Mouse (Mus musculus) heart, embryonic 14.5 days (tissue): Measurements from ENCODE around the gene Itgb7. TPM values are rescaled to one million over a fixed set of nuclear protein-coding genes. Genes with fewer than 3 reads are reported as not detected.

Experiments
- ATAC-seq: fragments of 200-750 bp; cut with Nextera tagmentation; 2 replicates; pipeline ENCODE4 v1.8.0; 2017; ENCODE audit warnings: low read depth, moderate TSS enrichment; ENCODE audit not compliant: insufficient number of reproducible peaks, insufficient read depth, low FRiP score
- H3K27ac ChIP-seq, 2 experiments: fragments of 200-500 bp in 1 of 2; fragments of 300-500 bp in 1 of 2; sonication (generic) in 1 of 2; replicated peaks in 1 of 2; 2 replicates each; pipeline ENCODE4 v1.5.1; 2012 to 2014; ENCODE audit warnings: low read depth in 2 of 2, low read length in 2 of 2, control low read depth in 1 of 2, mild to moderate bottlenecking in 1 of 2, mixed read lengths in 1 of 2; ENCODE audit not compliant: control insufficient read depth in 1 of 2, insufficient read depth in 1 of 2
- H3K27me3 ChIP-seq: fragments of 300-500 bp; sonication (generic); 2 replicates; pipeline ENCODE4 v1.6.1; 2014; ENCODE audit warnings: mild to moderate bottlenecking, low read length, control low read depth; ENCODE audit not compliant: control insufficient read depth, insufficient read depth
- H3K36me3 ChIP-seq: fragments of 300-500 bp; sonication (generic); 2 replicates; pipeline ENCODE4 v1.6.1; 2014; ENCODE audit warnings: mild to moderate bottlenecking, control low read depth, low read length, mixed read lengths; ENCODE audit not compliant: control insufficient read depth, insufficient read depth
- H3K4me1 ChIP-seq, 2 experiments: fragments of 200-500 bp in 1 of 2; fragments of 300-500 bp in 1 of 2; sonication (generic) in 1 of 2; 2 replicates each; pipeline ENCODE4 v1.6.1; 2012 to 2014; ENCODE audit warnings: low read length in 2 of 2, control low read depth in 1 of 2, mixed read lengths in 1 of 2; ENCODE audit not compliant: control insufficient read depth in 2 of 2, insufficient read depth in 2 of 2
- H3K4me2 ChIP-seq: fragments of 300-500 bp; sonication (generic); 2 replicates; pipeline ENCODE4 v1.6.1; 2014; ENCODE audit warnings: mild to moderate bottlenecking, low read length
- H3K4me3 ChIP-seq, 2 experiments: fragments of 200-500 bp in 1 of 2; fragments of 300-500 bp in 1 of 2; sonication (generic) in 1 of 2; 2 replicates each; pipeline ENCODE4 v1.5.1; 2012 to 2014; ENCODE audit warnings: low read length in 2 of 2, mild to moderate bottlenecking in 2 of 2, control low read depth in 1 of 2, low read depth in 1 of 2, moderate library complexity in 1 of 2; ENCODE audit not compliant: control insufficient read depth in 1 of 2, insufficient read depth in 1 of 2
- H3K9ac ChIP-seq: fragments of 300-500 bp; sonication (generic); 2 replicates; pipeline ENCODE4 v1.6.1; 2014; ENCODE audit warnings: mild to moderate bottlenecking, low read length
- H3K9me3 ChIP-seq: fragments of 300-500 bp; sonication (generic); 2 replicates; pipeline ENCODE4 v1.6.1; 2016; ENCODE audit warnings: low read length, control low read depth; ENCODE audit not compliant: control insufficient read depth
- WGBS: fragments of 180-500 bp; shearing (Covaris S2); extraction: QIAGEN DNeasy Blood & Tissue Kit; methylation state at CpG from one replicate; pipeline ENCODE4 v1.1.7; 2014; 5-methylcytosine and 5-hydroxymethylcytosine counted together
- polyA plus RNA-seq: library from polyadenylated mRNA; unstranded; fragments of >200 nt; fragmentation: Nextera tagmentation; extraction: Ambion mirVana; gene quantifications from 2 replicates; pipeline ENCODE4 v1.2.1, GENCODE M21; 2014

The Itgb7 gene
- polyA plus RNA-seq, 1 experiment from 2014 or later, result 1.4 TPM

DNA sequence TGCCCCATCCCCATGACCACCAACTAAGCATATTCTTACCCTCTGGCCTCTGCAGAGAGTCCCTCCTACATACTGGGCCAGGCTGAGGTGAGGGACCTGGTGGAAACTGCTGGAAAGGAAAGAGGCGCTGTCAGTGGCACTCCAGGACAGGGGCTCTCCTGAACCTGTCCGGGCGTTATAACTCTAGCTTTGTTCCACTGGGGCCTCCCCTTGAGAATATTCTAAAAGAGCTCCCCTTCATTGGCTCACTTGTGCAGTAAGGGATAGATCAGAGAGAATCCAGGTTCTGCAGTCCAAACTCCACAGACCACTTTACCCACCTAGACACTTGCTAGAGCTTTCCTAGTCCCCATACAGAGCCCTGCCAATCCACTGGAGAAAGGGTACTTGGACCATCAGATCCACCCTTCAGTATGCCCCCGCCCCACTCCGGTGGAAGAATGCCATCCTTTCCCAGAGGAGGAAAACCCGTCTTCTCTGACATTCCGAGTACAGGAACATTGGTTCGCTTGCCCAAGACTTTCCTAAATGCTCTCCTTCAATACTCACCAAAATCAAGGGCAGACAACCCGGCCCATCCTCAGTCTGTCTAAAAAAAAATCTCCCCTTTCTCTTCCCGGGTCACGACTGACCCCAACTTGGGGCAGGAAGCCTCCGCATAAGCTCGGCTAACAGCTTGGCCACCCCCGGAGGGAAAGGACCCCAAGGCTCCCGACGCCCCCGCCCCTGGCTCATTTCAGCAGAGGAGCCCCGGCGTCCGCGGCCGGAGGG is 24.9 kb upstream of the Itgb7 start:
- peaks cover 51% of the 10 kb centered on the region for H3K27me3 ChIP-seq
- WGBS, result 9% methylated on average over 22 of the region's 22 CpGs
- peak overlapping the region; percentile 81 for H3K4me2 ChIP-seq

GRCm38 (mm10) chr15:102255547-102256255 is 24.0 kb upstream of the Itgb7 start:
- WGBS, result 41% methylated on average over 14 of the region's 14 CpGs
- peaks cover 48% of the 10 kb centered on the region for H3K27me3 ChIP-seq
- no peaks in the 10 kb centered on the region for H3K36me3 ChIP-seq
- peak overlapping the region; percentile 50 to 51; a peak in 2 of 4 replicates for H3K4me3 ChIP-seq
- 0 out of 4 replicates have a peak overlapping the region, but pooled peaks have one; percentile 24 to 30 for H3K27ac ChIP-seq
- H3K4me1 ChIP-seq, result peaks cover 0 to 12% of the 10 kb centered on the region in 2 experiments; a peak in 2 of 4 replicates
- no peak overlapping the region; the same call in 1 of the 2 replicates for H3K9ac ChIP-seq
- no peak for ATAC-seq
- H3K9me3 ChIP-seq, result no peaks in the 10 kb centered on the region
- peak overlapping the region; percentile 81 for H3K4me2 ChIP-seq

More for the DNA sequence above, 24.9 kb upstream of the Itgb7 start:
- Histone ChIP-seq H3K36me3 (no peaks in the 10 kb centered on the region), H3K27ac (peak overlapping the region; percentile 34 to 40; a peak in 2 of 4 replicates), H3K4me3 (peak overlapping the region; percentile 50 to 51), H3K9me3 (no peaks in the 10 kb centered on the region), H3K9ac (peak overlapping the region; percentile 67), H3K4me1 (peaks cover 0 to 12% of the 10 kb centered on the region in 2 experiments; a peak in 2 of 4 replicates)
- no peak for ATAC-seq

- peaks cover 12 to 15% of the 10 kb centered on the region in 2 experiments for H3K4me1 ChIP-seq
- H3K27ac ChIP-seq, result no peak overlapping the region
- peaks cover 29% of the 10 kb centered on the region for H3K27me3 ChIP-seq
- no peak overlapping the region for H3K4me2 ChIP-seq
- no peaks in the 10 kb centered on the region for H3K36me3 ChIP-seq
- H3K4me3 ChIP-seq, result no peak overlapping the region
- WGBS, result 72% methylated on average over 5 of the region's 5 CpGs
- H3K9ac ChIP-seq, result no peak overlapping the region
- no peak for ATAC-seq
- no peaks in the 10 kb centered on the region for H3K9me3 ChIP-seq
Observed at GRCm38 (mm10) chr15:102250521-102250920, 18.8 kb upstream of the Itgb7 start.

DNA sequence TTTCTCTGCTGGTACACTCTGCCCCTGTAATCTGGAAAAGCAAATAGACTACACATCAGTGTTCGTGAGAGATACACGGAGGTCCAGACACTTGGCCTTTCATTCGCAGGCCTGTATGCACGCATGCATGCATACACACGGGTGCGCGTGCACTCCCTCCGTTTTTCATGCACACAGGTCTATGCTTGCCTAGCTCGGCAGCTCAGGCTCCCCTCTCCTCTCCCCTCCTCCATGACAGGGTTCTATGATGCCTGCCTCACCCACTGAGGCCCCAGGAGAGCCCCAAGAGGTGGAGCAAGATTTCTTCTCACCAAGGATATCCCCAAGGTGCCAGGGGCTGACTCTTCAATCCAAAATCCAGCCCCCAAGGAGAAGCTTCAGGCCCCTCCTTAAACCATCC is 18.2 kb upstream of the Itgb7 start:
- 50% methylated on average over 9 of the region's 9 CpGs for WGBS
- Histone ChIP-seq H3K9me3 (no peaks in the 10 kb centered on the region), H3K4me2 (peak overlapping the region; percentile 98), H3K4me1 (peaks cover 14 to 20% of the 10 kb centered on the region in 2 experiments), H3K4me3 (no peak overlapping the region), H3K27ac (peak overlapping the region; percentile 48 to 88), H3K36me3 (no peaks in the 10 kb centered on the region), H3K9ac (no peak overlapping the region), H3K27me3 (peaks cover 29% of the 10 kb centered on the region)
- ATAC-seq, result no peak

GRCm38 (mm10) chr15:102249251-102249691 is 17.5 kb upstream of the Itgb7 start:
- Histone ChIP-seq H3K36me3 (no peaks in the 10 kb centered on the region), H3K4me1 (peaks cover 14 to 24% of the 10 kb centered on the region in 2 experiments), H3K27ac (peak overlapping the region; percentile 55 to 88), H3K27me3 (peaks cover 32% of the 10 kb centered on the region), H3K9ac (peak overlapping the region; percentile 31; the same call in 1 of the 2 replicates), H3K9me3 (no peaks in the 10 kb centered on the region), H3K4me2 (peak overlapping the region; percentile 98), H3K4me3 (peak overlapping the region in 1 of 2 experiments; percentile 7; a peak in 1 of 4 replicates)
- ATAC-seq, result no peak
- 5% methylated on average over 13 of the region's 13 CpGs for WGBS

DNA sequence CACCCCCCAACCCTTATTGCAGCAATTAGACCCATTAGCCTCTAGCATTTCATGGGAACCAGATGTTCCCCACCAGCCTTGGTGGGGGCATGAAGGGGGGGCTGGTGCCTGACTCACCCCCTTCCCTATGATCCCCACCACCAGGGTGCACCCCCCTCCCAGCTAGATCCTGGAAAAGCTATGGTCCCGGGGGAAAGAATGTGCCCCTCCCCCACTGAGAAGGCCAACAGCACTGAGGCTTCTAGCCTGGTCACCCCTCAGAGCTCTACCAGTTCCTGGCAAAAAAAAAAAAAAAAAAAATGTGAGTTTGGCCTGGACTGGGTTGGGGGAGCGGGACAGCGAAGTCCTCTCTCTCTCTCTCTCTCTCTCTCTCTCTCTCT is 17.1 kb upstream of the Itgb7 start:
- H3K9me3 ChIP-seq, result no peaks in the 10 kb centered on the region
- no peak for ATAC-seq
- H3K4me1 ChIP-seq, result peaks cover 16 to 26% of the 10 kb centered on the region in 2 experiments
- H3K36me3 ChIP-seq, result no peaks in the 10 kb centered on the region
- peak overlapping the region; percentile 55 to 88; a peak in 3 of 4 replicates for H3K27ac ChIP-seq
- peak overlapping the region; percentile 98 for H3K4me2 ChIP-seq
- peaks cover 35% of the 10 kb centered on the region for H3K27me3 ChIP-seq
- WGBS, result 7% methylated on average over 3 of the region's 3 CpGs
- peak overlapping the region in 1 of 2 experiments; percentile 7; a peak in 1 of 4 replicates for H3K4me3 ChIP-seq
- no peak overlapping the region for H3K9ac ChIP-seq

DNA sequence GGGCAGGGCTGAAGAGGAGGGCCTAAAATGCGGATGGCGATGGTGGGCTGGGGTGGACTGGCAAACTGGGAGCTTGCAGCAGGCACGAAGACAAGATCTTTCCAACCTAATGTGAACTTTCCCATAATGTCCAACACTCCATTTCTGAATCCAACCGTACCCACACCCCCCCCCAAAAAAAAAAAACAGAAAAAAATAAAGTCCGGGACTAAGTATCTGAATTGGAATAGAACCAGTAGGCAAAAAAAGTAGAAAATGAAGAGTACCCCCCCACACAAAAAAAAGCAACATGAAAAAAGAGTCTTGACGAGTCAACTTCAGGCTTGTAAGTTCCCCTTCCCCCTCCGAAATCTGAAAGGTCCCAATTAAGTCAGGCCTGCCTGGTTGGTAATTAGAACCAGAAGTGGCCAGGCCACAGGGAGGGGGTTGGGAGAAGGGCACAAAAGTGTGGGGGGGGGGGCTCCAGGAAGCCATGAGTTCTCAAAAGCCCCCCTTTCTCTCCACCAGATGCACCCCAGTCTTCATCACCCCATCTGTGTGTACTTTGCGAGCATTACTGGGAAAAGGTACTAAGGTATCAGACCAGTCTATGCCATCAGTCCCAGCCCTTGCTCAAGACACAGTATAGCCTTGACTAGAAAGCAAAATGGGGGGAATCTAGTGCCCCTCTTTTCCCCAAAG is 16.5 kb upstream of the Itgb7 start:
- Histone ChIP-seq H3K4me2 (peak overlapping the region; percentile 98), H3K4me1 (peaks cover 19 to 31% of the 10 kb centered on the region in 2 experiments), H3K9me3 (no peaks in the 10 kb centered on the region), H3K27ac (peak overlapping the region; percentile 77 to 88), H3K36me3 (no peaks in the 10 kb centered on the region), H3K9ac (peak overlapping the region; percentile 76), H3K27me3 (peaks cover 41% of the 10 kb centered on the region), H3K4me3 (peak overlapping the region; percentile 61 to 62)
- ATAC-seq, result no peak
- WGBS, result 11% methylated on average over 8 of the region's 8 CpGs
